In genomic region chr5:34004618-34005017, GRCm38 (mm10) we compare ENCODE assay signal across 26 mouse cellular contexts. TPM values are rescaled to one million over a fixed set of nuclear protein-coding genes. Genes with fewer than 3 reads are reported as not detected.
DNase-seq lines count a peak whose midpoint lies in the region; ATAC-seq lines count a peak whose summit lies in the region.
"Had no signal": no experiment of that assay in that cellular context is flagged by ENCODE, and none has a peak within 500 bp of the region (broad histone marks: within the 10 kb centered on the region; RNA-seq: fewer than 3 reads in every experiment).

No protein-coding gene starts in this region.

- no peak overlapping the region for H3K27ac ChIP-seq in intestine, embryonic 14.5 days (ENCODE audit: low read depth)
- no peak overlapping the region for H3K27ac ChIP-seq in intestine, embryonic 15.5 days
- H3K27ac ChIP-seq: embryonic facial prominence, embryonic 12.5 days; embryonic facial prominence, embryonic 15.5 days; forebrain, embryonic 12.5 days; hindbrain, embryonic 10.5 days; hindbrain, embryonic 13.5 days had no signal

- H3K9me3 ChIP-seq in intestine, embryonic 14.5 days (ENCODE audit: control insufficient read depth, low read length), result no peaks in the 10 kb centered on the region
- H3K9me3 ChIP-seq in intestine, embryonic 15.5 days, result no peaks in the 10 kb centered on the region
- H3K9me3 ChIP-seq: embryonic facial prominence, embryonic 12.5 days; embryonic facial prominence, embryonic 15.5 days; forebrain, embryonic 12.5 days; hindbrain, embryonic 10.5 days; hindbrain, embryonic 13.5 days had no signal

- no peaks in the 10 kb centered on the region for H3K27me3 ChIP-seq in intestine, embryonic 14.5 days (replicated peaks; ENCODE audit: control insufficient read depth, insufficient read depth, low read length)
- H3K27me3 ChIP-seq in intestine, embryonic 15.5 days (replicated peaks), result peaks cover 3% of the 10 kb centered on the region; the same call in 1 of the 2 replicates
- H3K27me3 ChIP-seq: forebrain, embryonic 12.5 days; hindbrain, embryonic 13.5 days had no signal

- no peak for ATAC-seq in intestine, embryonic 14.5 days (replicated peaks; ENCODE audit: low FRiP score, low TSS enrichment, low read depth)
- ATAC-seq in intestine, embryonic 15.5 days, result no peak
- ATAC-seq: CD4-positive, CD25-positive, alpha-beta regulatory T cell, adult 4 months; forebrain, embryonic 16.5 days; hindbrain, embryonic 16.5 days; intestine, postnatal 0 days had no signal

- DNase-seq in adrenal gland, postnatal 36 days, result peak; percentile 27 to 41
- no peak for DNase-seq in adrenal gland, adult 2 months
- peak; percentile 15 to 32 for DNase-seq in cerebellum, postnatal 25 days
- DNase-seq in cerebellum, postnatal 36 days, result no peak
- peak; percentile 44 for DNase-seq in intestine, embryonic 14.5 days (ENCODE audit: low spot score)
- DNase-seq: adrenal gland, postnatal 25 days; cerebellum, adult 11 months; cerebellum, adult 8-10 months; gastrocnemius, postnatal 10 days; gastrocnemius, postnatal 36 days; kidney, adult 2 months had no signal

- H3K36me3 ChIP-seq in intestine, embryonic 14.5 days (ENCODE audit: control insufficient read depth, insufficient read depth, low read length), result no peaks in the 10 kb centered on the region
- no peaks in the 10 kb centered on the region for H3K36me3 ChIP-seq in intestine, embryonic 15.5 days
- H3K36me3 ChIP-seq: embryonic facial prominence, embryonic 12.5 days; embryonic facial prominence, embryonic 15.5 days had no signal

- WGBS in intestine, embryonic 14.5 days, result 70% methylated on average over 5 of the region's 5 CpGs
- 78% methylated on average over 5 of the region's 5 CpGs for WGBS in intestine, embryonic 15.5 days

- no peak overlapping the region for H3K9ac ChIP-seq in intestine, embryonic 14.5 days (ENCODE audit: low read length)
- H3K9ac ChIP-seq in intestine, embryonic 15.5 days, result no peak overlapping the region
- H3K9ac ChIP-seq: embryonic facial prominence, embryonic 12.5 days; embryonic facial prominence, embryonic 15.5 days; forebrain, embryonic 12.5 days; hindbrain, embryonic 13.5 days had no signal

- no peak overlapping the region for H3K4me3 ChIP-seq in intestine, embryonic 14.5 days (ENCODE audit: low read depth, low read length)
- H3K4me3 ChIP-seq in intestine, embryonic 15.5 days (replicated peaks), result no peak overlapping the region
- H3K4me3 ChIP-seq: embryonic facial prominence, embryonic 12.5 days; embryonic facial prominence, embryonic 15.5 days; forebrain, embryonic 12.5 days; hindbrain, embryonic 10.5 days; hindbrain, embryonic 13.5 days had no signal

- no peaks in the 10 kb centered on the region for H3K4me1 ChIP-seq in intestine, embryonic 14.5 days (replicated peaks; ENCODE audit: control insufficient read depth, insufficient read depth, low read length)
- H3K4me1 ChIP-seq in intestine, embryonic 15.5 days (replicated peaks), result no peaks in the 10 kb centered on the region
- H3K4me1 ChIP-seq: embryonic facial prominence, embryonic 12.5 days; embryonic facial prominence, embryonic 15.5 days had no signal

- no peak overlapping the region for H3K4me2 ChIP-seq in intestine, embryonic 14.5 days (ENCODE audit: low read length)
- no peak overlapping the region for H3K4me2 ChIP-seq in intestine, embryonic 15.5 days (replicated peaks)
- H3K4me2 ChIP-seq: embryonic facial prominence, embryonic 12.5 days; embryonic facial prominence, embryonic 15.5 days; forebrain, embryonic 12.5 days; heart, embryonic 11.5 days; hindbrain, embryonic 13.5 days had no signal

RNA-seq across cellular contexts. Expression of gene Nat8l, which starts 8.8 kb away (rescaled TPM):
- total RNA-seq in adrenal gland, postnatal 36 days (2021), result 10 to 100 TPM; 18.3 to 18.8 TPM
- 10 to 100 TPM; 23.5 to 29.0 TPM for total RNA-seq in adrenal gland, adult 2 months (2021)
- 32.6 and 55.5 TPM in 2 replicates for polyA plus RNA-seq in adrenal gland, adult 2 months (2012; rRNA removed)
- polyA plus RNA-seq in intestine, embryonic 14.5 days (2014; fragmentation: Nextera tagmentation; extraction: Ambion mirVana), result 0.39 and 0.42 TPM in 2 replicates
- 0.29 and 0.34 TPM in 2 replicates for polyA plus RNA-seq in intestine, embryonic 15.5 days (2015; fragmentation: Nextera tagmentation; extraction: Ambion mirVana)
- total RNA-seq: MEL had no signal
- polyA plus RNA-seq: C2C12; CD4-positive, CD25-positive, alpha-beta regulatory T cell, adult 4 months had no signal

RNA-seq across cellular contexts. Expression of gene Gm1673, which starts 21.4 kb away (rescaled TPM):
- 10 to 100 TPM; 15.3 to 33.8 TPM for total RNA-seq in adrenal gland, postnatal 36 days (2021)
- 10 to 100 TPM; 15.7 to 36.8 TPM for total RNA-seq in adrenal gland, adult 2 months (2021)
- 219 and 360 TPM in 2 replicates for polyA plus RNA-seq in adrenal gland, adult 2 months (2012; rRNA removed)
- polyA plus RNA-seq in intestine, embryonic 14.5 days (2014; fragmentation: Nextera tagmentation; extraction: Ambion mirVana), result 69.7 and 74.9 TPM in 2 replicates
- polyA plus RNA-seq in intestine, embryonic 15.5 days (2015; fragmentation: Nextera tagmentation; extraction: Ambion mirVana), result 54.7 and 61.2 TPM in 2 replicates
- total RNA-seq: common myeloid progenitor, adult 5-6 weeks; gastrocnemius, adult 18-20 months; gastrocnemius, postnatal 36 days; MEL had no signal
- polyA plus RNA-seq: CD4-positive, CD25-positive, alpha-beta regulatory T cell, adult 4 months had no signal

Comparison
In these comparisons a context has a peak if more than half of its experiments do, and no peak if none do; other contexts are left out.
1. DNase-seq: peak in adrenal gland, postnatal 36 days (2 of 2), cerebellum, postnatal 25 days (2 of 2) and intestine, embryonic 14.5 days (single experiment); none in adrenal gland, adult 2 months (single experiment) and cerebellum, postnatal 36 days (0 of 2).
2. RNA of gene Nat8l, which starts 8.8 kb away (polyA plus RNA-seq): 32.6 to 55.5 TPM in adrenal gland, adult 2 months; 0.39 to 0.42 TPM in intestine, embryonic 14.5 days and 0.29 to 0.34 TPM in intestine, embryonic 15.5 days; every median in the first group is over 10 times any median in the second.